Mouse (Mus musculus) CH12.LX (cell line): ENCODE measurements around the gene Rec114. TPM values are rescaled to one million over a fixed set of nuclear protein-coding genes. Genes with fewer than 3 reads are reported as not detected.

Source experiments
- DNase-seq: peaks from one replicate; pipeline ENCODE4 v3.0.0-alpha.2; 2013; ENCODE audit errors: extremely low read depth
- H3K27ac ChIP-seq: 2 replicates; pipeline ENCODE4 v1.5.1; 2012; ENCODE audit warnings: low read depth, mild to moderate bottlenecking, control low read depth, moderate library complexity; ENCODE audit not compliant: insufficient read depth
- H3K27me3 ChIP-seq: replicated peaks from 2 replicates; pipeline ENCODE3; 2012; ENCODE audit warnings: inconsistent platforms
- H3K36me3 ChIP-seq, 2 experiments: replicated peaks in 1 of 2; 2 replicates each; pipeline versions ENCODE3 to v1.6.1; 2012; ENCODE audit warnings: inconsistent platforms in 1 of 2, low read length in 1 of 2, mild to moderate bottlenecking in 1 of 2, mixed read lengths in 1 of 2, moderate library complexity in 1 of 2; ENCODE audit not compliant: control insufficient read depth in 1 of 2, insufficient read depth in 1 of 2
- H3K4me1 ChIP-seq, 2 experiments: 2 replicates each; pipeline ENCODE4 v1.6.1; 2012; ENCODE audit warnings: inconsistent platforms in 1 of 2, moderate library complexity in 1 of 2; ENCODE audit not compliant: insufficient read depth in 2 of 2, control insufficient read depth in 1 of 2
- H3K4me2 ChIP-seq: 2 replicates; pipeline ENCODE4 v1.6.1; 2012; ENCODE audit warnings: low read depth, mild to moderate bottlenecking, control low read depth; ENCODE audit not compliant: poor library complexity, insufficient read depth, severe bottlenecking
- H3K4me3 ChIP-seq, 3 experiments: fragments of 150-350 bp in 1 of 3; sonication (generic) in 1 of 3; replicated peaks in 1 of 3; 2 replicates each; pipeline versions ENCODE3 to v1.5.1; 2011 to 2012; ENCODE audit warnings: low read depth in 2 of 3, low read length in 2 of 3, mild to moderate bottlenecking in 2 of 3, moderate library complexity in 2 of 3, control low read depth in 1 of 3, improper control_type of control experiment in 1 of 3, inconsistent platforms in 1 of 3, mixed read lengths in 1 of 3; ENCODE audit not compliant: poor library complexity in 1 of 3
- H3K79me2 ChIP-seq: replicated peaks from 2 replicates; pipeline ENCODE4 v1.6.1; 2012; ENCODE audit warnings: mild to moderate bottlenecking, moderate library complexity; ENCODE audit not compliant: control insufficient read depth, poor library complexity, insufficient read depth, severe bottlenecking; ENCODE audit errors: extremely low read depth
- H3K9ac ChIP-seq: 2 replicates; pipeline ENCODE4 v1.6.1; 2012; ENCODE audit warnings: low read depth, mild to moderate bottlenecking, control low read depth, moderate library complexity; ENCODE audit not compliant: insufficient read depth
- H3K9me3 ChIP-seq: replicated peaks from 2 replicates; pipeline ENCODE3; 2012; ENCODE audit warnings: low read length, inconsistent platforms, mixed read lengths
- MAX ChIP-seq: IDR thresholded peaks from 2 replicates; pipeline ENCODE4 v1.6.1; 2011; ENCODE audit warnings: low read length, improper control_type of control experiment
- ZMIZ1 ChIP-seq: IDR thresholded peaks from 2 replicates; pipeline ENCODE4 v1.6.1; 2012; ENCODE audit warnings: low read depth, mild to moderate bottlenecking, inconsistent platforms, low read length, improper control_type of control experiment
- dilution Hi-C: fragments of 300-500 bp; cut with MboI; formaldehyde crosslinking; loops from 2 replicates; pipeline ENCODE4 v1.14.3; 2020; ENCODE audit warnings: low sequenced_read_pairs; ENCODE audit not compliant: extremely low pct_unique_long_range_greater_than_20kb, extremely low pct_ligation_motif_present
- in situ Hi-C: fragments of 300-500 bp; cut with MboI; formaldehyde crosslinking; loops from 3 replicates; pipeline ENCODE4 v1.14.3; 2019; ENCODE audit warnings: low sequenced_read_pairs, low pct_ligation_motif_present, low pct_unique_long_range_greater_than_20kb, mixed read lengths
- polyA plus RNA-seq: library from polyadenylated mRNA; unstranded; fragments of >175 nt; gene quantifications from 2 replicates; pipeline ENCODE4 v1.2.1, GENCODE M21; 2012; ENCODE audit warnings: low read depth; ENCODE audit not compliant: insufficient read length
- total RNA-seq, 2 experiments: library from RNA; depleted of rRNA; stranded (reverse); fragments of 300-350 nt in 1 of 2; fragments of >200 nt in 1 of 2; gene quantifications; 2 replicates each; pipeline ENCODE4 v1.2.3; 2012 to 2014

Gene Rec114
- total and polyA plus RNA-seq, 3 experiments = 0.69 TPM; not detected in 2

DNA sequence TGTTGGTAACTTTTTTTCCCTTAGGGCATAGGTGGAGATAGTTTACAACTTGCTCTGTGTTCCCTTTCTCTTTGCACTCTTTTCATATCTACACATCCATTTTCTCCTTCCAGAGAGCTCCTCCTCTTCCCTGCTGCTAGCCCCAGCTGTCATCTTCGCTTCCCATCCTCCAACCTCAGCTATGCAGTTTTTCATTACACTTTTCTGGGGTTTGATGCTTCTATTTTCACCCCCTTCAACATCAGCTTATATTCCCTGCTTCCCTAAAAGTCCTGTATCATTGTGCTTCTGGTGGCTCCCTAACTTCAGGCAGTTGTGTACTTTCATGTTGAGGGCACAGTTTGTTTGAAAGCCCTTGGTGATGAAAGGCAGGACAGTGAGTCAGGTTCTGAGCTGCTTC, 130.0 kb downstream of the Rec114 start:
- no peaks in the 10 kb centered on the region for H3K9me3 ChIP-seq
- no peaks in the 10 kb centered on the region for H3K27me3 ChIP-seq
- no peak for TF ChIP-seq ZMIZ1
- no peak for TF ChIP-seq MAX
- no peak overlapping the region for H3K4me3 ChIP-seq
- H3K27ac ChIP-seq = no peak overlapping the region
- peaks cover 0 to 64% of the 10 kb centered on the region in 2 experiments; a peak in 2 of 4 replicates for H3K4me1 ChIP-seq
- dilution Hi-C loops (no loop called here), in situ Hi-C loops (no loop called here)
- H3K79me2 ChIP-seq = peaks cover 20% of the 10 kb centered on the region
- peaks cover 0 to 5% of the 10 kb centered on the region in 2 experiments for H3K36me3 ChIP-seq
- H3K9ac ChIP-seq = no peak overlapping the region
- H3K4me2 ChIP-seq = no peak overlapping the region
- no peak for DNase-seq

Other genes with a start within 250 kb of the Rec114 start
- 0.55 and 0.97 TPM in 2 replicates for gene Cd276, start 188.5 kb downstream of the Rec114 start, total RNA-seq (2012; rRNA removed)
- gene Cd276, start 188.5 kb downstream of the Rec114 start, total RNA-seq (2014; rRNA removed) = 0.59 and 0.78 TPM in 2 replicates
- 1.3 and 4.3 TPM in 2 replicates for gene Cd276, start 188.5 kb downstream of the Rec114 start, polyA plus RNA-seq
- gene Nptn, start 161.7 kb downstream of the Rec114 start, total RNA-seq (2012; rRNA removed) = 48.4 and 62.4 TPM in 2 replicates
- 172 and 175 TPM in 2 replicates for gene Nptn, start 161.7 kb downstream of the Rec114 start, total RNA-seq (2014; rRNA removed)
- 118 and 184 TPM in 2 replicates for gene Nptn, start 161.7 kb downstream of the Rec114 start, polyA plus RNA-seq
- gene Hcn4, start 79.4 kb upstream of the Rec114 start, total RNA-seq (2012; rRNA removed) = not detected in 2 replicates
- not detected in 2 replicates for gene Hcn4, start 79.4 kb upstream of the Rec114 start, total RNA-seq (2014; rRNA removed)
- gene Hcn4, start 79.4 kb upstream of the Rec114 start, polyA plus RNA-seq = 0.04 TPM in 1 of 2 replicates, not detected in the other